In the genomic region with DNA sequence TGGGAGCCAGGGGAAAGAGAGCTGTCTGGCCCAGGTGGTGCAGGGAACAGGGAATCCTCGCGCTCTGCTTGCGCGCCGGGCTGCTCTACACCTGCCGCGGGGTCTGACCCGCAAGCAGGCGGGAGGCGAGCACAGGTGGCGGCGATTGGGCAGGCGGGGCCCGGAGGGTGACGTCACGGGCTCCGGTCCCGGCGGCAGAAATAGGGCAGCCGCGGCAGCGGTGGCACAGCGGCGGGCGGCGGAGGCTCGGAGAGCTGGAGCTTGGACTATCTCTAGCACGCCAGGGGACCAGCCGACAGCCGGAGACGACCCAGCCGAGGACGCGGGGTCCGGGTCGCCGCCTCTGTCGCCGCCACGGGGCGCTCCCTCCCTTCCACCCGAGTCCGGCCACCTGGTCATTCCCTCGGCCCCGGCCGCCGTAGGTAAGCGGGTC, we compare ENCODE assay signal across 9 mouse cellular contexts. TPM values are rescaled to one million over a fixed set of nuclear protein-coding genes. Genes with fewer than 3 reads are reported as not detected.
DNase-seq lines count a peak whose midpoint lies in the region; ATAC-seq and TF ChIP-seq lines count a peak whose summit lies in the region.
"Had no signal": no experiment of that assay in that cellular context is flagged by ENCODE, and none has a peak within 500 bp of the region (broad histone marks: within the 10 kb centered on the region; RNA-seq: fewer than 3 reads in every experiment).

A gene (plus strand): TSS at position 174 of the 433 bp plus-strand sequence.

- 0 out of 2 replicates have a peak, but pooled peaks have one; percentile 7 for TF ChIP-seq CTCF in kidney, postnatal 0 days (IDR thresholded peaks at IDR 0.05; ENCODE audit: low read depth)

- DNase-seq in gastrocnemius, adult 18-20 months (ENCODE audit: low spot score), result peak; percentile 3
- no peak for DNase-seq in gastrocnemius, adult 8-10 months (ENCODE audit: low spot score in 2 of 2)
- DNase-seq in cerebellum, adult 9-11 months, result peak; percentile 59
- peak; percentile 19 for DNase-seq in kidney, postnatal 0 days (ENCODE audit: low spot score)
- DNase-seq in urinary bladder, postnatal 25 days (ENCODE audit: low spot score), result peak; percentile 34

- H3K4me2 ChIP-seq in heart, embryonic 12.5 days, result peak within 1 kb of the TSS; percentile 86
- H3K4me2 ChIP-seq in kidney, postnatal 0 days (ENCODE audit: low read length), result peak within 1 kb of the TSS; percentile 92
- H3K4me2 ChIP-seq in liver, embryonic 12.5 days, result peak within 1 kb of the TSS; percentile 66
- H3K4me2 ChIP-seq in neural tube, embryonic 12.5 days (replicated peaks), result peak within 1 kb of the TSS; percentile 99

- peak within 1 kb of the TSS; percentile 59 for H3K4me3 ChIP-seq in heart, embryonic 12.5 days
- H3K4me3 ChIP-seq in kidney, postnatal 0 days (replicated peaks; ENCODE audit: low read depth, low read length), result peak within 1 kb of the TSS; percentile 47
- H3K4me3 ChIP-seq in liver, embryonic 12.5 days, result peak within 1 kb of the TSS; percentile 42
- peak within 1 kb of the TSS; percentile 48 for H3K4me3 ChIP-seq in neural tube, embryonic 12.5 days

- ATAC-seq in heart, embryonic 12.5 days (ENCODE audit: insufficient number of reproducible peaks, low FRiP score), result peak; percentile 38; the same call in 1 of the 2 replicates
- 0 out of 2 replicates have a peak, but pooled peaks have one; percentile 42 for ATAC-seq in kidney, postnatal 0 days (replicated peaks; ENCODE audit: low FRiP score, low read depth)
- no peak for ATAC-seq in liver, embryonic 12.5 days
- peak; percentile 48; the same call in 1 of the 2 replicates for ATAC-seq in neural tube, embryonic 12.5 days (ENCODE audit: low FRiP score, low read depth)

- H3K27ac ChIP-seq in heart, embryonic 12.5 days (ENCODE audit: poor library complexity, severe bottlenecking), result no peak within 1 kb of the TSS
- no peak within 1 kb of the TSS for H3K27ac ChIP-seq in kidney, postnatal 0 days
- H3K27ac ChIP-seq in liver, embryonic 12.5 days, result no peak within 1 kb of the TSS
- no peak within 1 kb of the TSS for H3K27ac ChIP-seq in neural tube, embryonic 12.5 days

- WGBS in heart, embryonic 12.5 days, result under 1% methylated on average over 46 of the region's 48 CpGs
- 0% methylated on average over 48 of the region's 48 CpGs for WGBS in kidney, postnatal 0 days
- under 1% methylated on average over 48 of the region's 48 CpGs for WGBS in liver, embryonic 12.5 days (ENCODE audit: insufficient replicate concordance)
- WGBS in neural tube, embryonic 12.5 days, result under 1% methylated on average over 45 of the region's 48 CpGs

- H3K9me3 ChIP-seq in heart, embryonic 12.5 days (replicated peaks), result no peaks in the 10 kb centered on the region
- no peaks in the 10 kb centered on the region for H3K9me3 ChIP-seq in kidney, postnatal 0 days (replicated peaks; ENCODE audit: low read length)
- H3K9me3 ChIP-seq in liver, embryonic 12.5 days (replicated peaks), result no peaks in the 10 kb centered on the region
- no peaks in the 10 kb centered on the region for H3K9me3 ChIP-seq in neural tube, embryonic 12.5 days

- H3K36me3 ChIP-seq in heart, embryonic 12.5 days, result no peaks in the 10 kb centered on the region
- H3K36me3 ChIP-seq in kidney, postnatal 0 days (ENCODE audit: insufficient read depth, low read length), result no peaks in the 10 kb centered on the region
- H3K36me3 ChIP-seq in liver, embryonic 12.5 days, result no peaks in the 10 kb centered on the region
- H3K36me3 ChIP-seq in neural tube, embryonic 12.5 days, result no peaks in the 10 kb centered on the region

- H3K27me3 ChIP-seq in heart, embryonic 12.5 days (replicated peaks), result peaks cover 39% of the 10 kb centered on the region
- H3K27me3 ChIP-seq in kidney, postnatal 0 days (ENCODE audit: insufficient read depth, low read length), result peaks cover 30% of the 10 kb centered on the region
- H3K27me3 ChIP-seq in liver, embryonic 12.5 days (replicated peaks), result peaks cover 65% of the 10 kb centered on the region
- H3K27me3 ChIP-seq in neural tube, embryonic 12.5 days (replicated peaks), result peaks cover 39% of the 10 kb centered on the region

- peaks cover 24% of the 10 kb centered on the region; the same call in 1 of the 2 replicates for H3K4me1 ChIP-seq in heart, embryonic 12.5 days (replicated peaks)
- H3K4me1 ChIP-seq in kidney, postnatal 0 days (replicated peaks; ENCODE audit: insufficient read depth, low read length), result peaks cover 13% of the 10 kb centered on the region
- H3K4me1 ChIP-seq in liver, embryonic 12.5 days, result no peaks in the 10 kb centered on the region; the same call in 1 of the 2 replicates
- peaks cover 18% of the 10 kb centered on the region for H3K4me1 ChIP-seq in neural tube, embryonic 12.5 days

- peak within 1 kb of the TSS; percentile 76 for H3K9ac ChIP-seq in heart, embryonic 12.5 days
- H3K9ac ChIP-seq in kidney, postnatal 0 days (ENCODE audit: low read depth, low read length), result peak within 1 kb of the TSS; percentile 47
- no peak within 1 kb of the TSS; the same call in 1 of the 2 replicates for H3K9ac ChIP-seq in liver, embryonic 12.5 days
- H3K9ac ChIP-seq in neural tube, embryonic 12.5 days, result peak within 1 kb of the TSS; percentile 61

RNA-seq across cellular contexts. Expression of the gene that starts here (rescaled TPM):
- not detected for total RNA-seq in gastrocnemius, adult 18-20 months (2021)
- not detected for total RNA-seq in gastrocnemius, adult 8-10 months (2022)
- 14.1 and 14.8 TPM in 2 replicates for polyA plus RNA-seq in heart, embryonic 12.5 days (2016; fragmentation: Nextera tagmentation; extraction: Ambion mirVana)
- polyA plus RNA-seq in kidney, postnatal 0 days (2015; fragmentation: Nextera tagmentation; extraction: Ambion mirVana), result 0.46 and 0.47 TPM in 2 replicates
- 0.27 and 0.29 TPM in 2 replicates for polyA plus RNA-seq in liver, embryonic 12.5 days (2016; fragmentation: Nextera tagmentation; extraction: Ambion mirVana)
- polyA plus RNA-seq in neural tube, embryonic 12.5 days (2016; fragmentation: Nextera tagmentation; extraction: Ambion mirVana), result 7.7 and 8.7 TPM in 2 replicates
- polyA plus RNA-seq: C2C12 had no signal

Comparison
In these comparisons a context has a peak if more than half of its experiments do, and no peak if none do; other contexts are left out.
1. Peak in DNase-seq in gastrocnemius, adult 18-20 months; RNA of the gene not detected or under 1 TPM.
2. Peak in DNase-seq, ATAC-seq, H3K4me3 ChIP-seq, H3K9ac ChIP-seq and H3K4me2 ChIP-seq in kidney, postnatal 0 days; RNA of the gene not detected or under 1 TPM.
3. DNase-seq: peak in cerebellum, adult 9-11 months (single experiment) and urinary bladder, postnatal 25 days (single experiment); none in gastrocnemius, adult 8-10 months (0 of 2).
4. Peak in every context shown above with its lines, with median percentiles within 50 percentile points of each other: H3K4me2 ChIP-seq and H3K4me3 ChIP-seq.